Comparison of ENCODE assay signal across 10 mouse cellular contexts in the genomic region with DNA sequence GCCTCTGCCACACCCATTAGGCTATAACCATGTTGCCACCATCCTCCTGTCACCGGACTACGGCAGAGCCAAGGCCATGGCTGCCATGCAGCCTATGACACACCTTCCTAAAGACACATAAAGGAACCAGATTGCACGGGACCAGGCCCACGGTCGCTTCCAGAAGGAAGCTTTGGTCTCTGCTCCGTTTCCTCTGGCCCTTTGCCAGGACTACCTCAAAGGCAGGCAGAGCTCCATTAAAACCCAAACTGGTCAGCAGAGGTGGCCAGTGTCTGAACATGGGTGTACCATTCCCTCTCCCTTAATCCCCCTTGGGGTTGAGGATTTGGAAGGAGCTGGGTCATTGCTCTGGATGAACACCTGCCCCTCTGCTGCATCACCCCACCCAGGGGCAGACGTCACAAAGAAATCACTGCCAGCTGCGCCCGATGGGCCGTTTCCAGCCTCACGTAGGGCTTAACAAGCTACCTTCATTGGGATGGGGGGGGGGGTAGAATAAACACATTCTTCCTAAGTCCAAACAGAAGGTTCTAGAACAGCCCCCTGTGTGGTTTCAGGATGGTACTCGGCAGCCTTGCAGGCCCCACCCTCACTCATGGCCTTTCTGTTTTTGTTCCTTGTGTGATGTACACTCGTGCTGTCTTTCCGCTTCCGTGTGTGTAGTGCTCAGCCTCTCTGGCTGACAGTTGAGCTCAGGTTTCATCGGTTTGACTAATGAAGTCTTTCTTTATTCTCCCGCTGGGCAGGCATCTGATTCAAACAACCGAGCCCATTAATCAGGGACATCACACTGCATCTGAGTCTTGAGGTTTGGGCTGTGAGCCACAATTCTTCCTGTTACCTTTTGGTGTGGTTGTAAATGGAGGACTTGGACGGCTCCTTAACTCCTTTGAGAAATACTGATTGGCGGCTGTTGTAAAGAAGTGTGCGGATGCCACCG. TPM values are rescaled to one million over a fixed set of nuclear protein-coding genes. Genes with fewer than 3 reads are reported as not detected.
DNase-seq lines count a peak whose midpoint lies in the region; ATAC-seq lines count a peak whose summit lies in the region.
"Had no signal": no experiment of that assay in that cellular context is flagged by ENCODE, and none has a peak within 500 bp of the region (broad histone marks: within the 10 kb centered on the region; RNA-seq: fewer than 3 reads in every experiment).

No protein-coding gene starts in this region.

- no peak overlapping the region for H3K9ac ChIP-seq in forebrain, embryonic 13.5 days
- H3K9ac ChIP-seq in forebrain, embryonic 16.5 days (replicated peaks; ENCODE audit: low read depth, low read length): no peak overlapping the region
- no peak overlapping the region for H3K9ac ChIP-seq in embryonic facial prominence, embryonic 12.5 days
- no peak overlapping the region for H3K9ac ChIP-seq in midbrain, embryonic 12.5 days (replicated peaks)
- H3K9ac ChIP-seq: liver, embryonic 15.5 days had no signal

- H3K4me2 ChIP-seq in forebrain, embryonic 13.5 days: no peak overlapping the region
- H3K4me2 ChIP-seq in forebrain, embryonic 16.5 days (ENCODE audit: low read length): no peak overlapping the region
- H3K4me2 ChIP-seq in embryonic facial prominence, embryonic 12.5 days (replicated peaks): 0 out of 2 replicates have a peak overlapping the region, but pooled peaks have one; percentile 6
- no peak overlapping the region for H3K4me2 ChIP-seq in midbrain, embryonic 12.5 days (replicated peaks)
- H3K4me2 ChIP-seq: liver, embryonic 15.5 days had no signal

- H3K36me3 ChIP-seq in forebrain, embryonic 13.5 days (ENCODE audit: poor library complexity, severe bottlenecking): peaks cover 23% of the 10 kb centered on the region
- peaks cover 5% of the 10 kb centered on the region for H3K36me3 ChIP-seq in forebrain, embryonic 16.5 days (ENCODE audit: control insufficient read depth, insufficient read depth)
- H3K36me3 ChIP-seq in embryonic facial prominence, embryonic 12.5 days: 0 out of 2 replicates have a peak, but pooled peaks cover 5% of the 10 kb centered on the region
- peaks cover 21% of the 10 kb centered on the region for H3K36me3 ChIP-seq in midbrain, embryonic 12.5 days
- H3K36me3 ChIP-seq: liver, embryonic 15.5 days had no signal

- no peak overlapping the region for H3K4me3 ChIP-seq in forebrain, embryonic 13.5 days
- no peak overlapping the region for H3K4me3 ChIP-seq in forebrain, embryonic 16.5 days (replicated peaks; ENCODE audit: low read length)
- H3K4me3 ChIP-seq in embryonic facial prominence, embryonic 12.5 days: no peak overlapping the region
- H3K4me3 ChIP-seq in midbrain, embryonic 12.5 days: no peak overlapping the region
- H3K4me3 ChIP-seq: liver, embryonic 15.5 days had no signal

- ATAC-seq in forebrain, embryonic 13.5 days: no peak
- ATAC-seq in forebrain, embryonic 16.5 days: no peak
- no peak for ATAC-seq in embryonic facial prominence, embryonic 12.5 days (ENCODE audit: insufficient number of reproducible peaks, insufficient read depth, low FRiP score, low TSS enrichment)
- no peak for ATAC-seq in midbrain, embryonic 12.5 days (ENCODE audit: low FRiP score, low read depth)

- H3K27ac ChIP-seq in forebrain, embryonic 13.5 days: peak overlapping the region; percentile 51
- H3K27ac ChIP-seq in forebrain, embryonic 16.5 days (ENCODE audit: low read length): no peak overlapping the region
- H3K27ac ChIP-seq in embryonic facial prominence, embryonic 12.5 days: peak overlapping the region; percentile 13; the same call in 1 of the 2 replicates
- peak overlapping the region; percentile 58 for H3K27ac ChIP-seq in midbrain, embryonic 12.5 days (replicated peaks)
- H3K27ac ChIP-seq: liver, embryonic 15.5 days had no signal

- peak; percentile 53 for DNase-seq in 416B (ENCODE audit: low read depth)
- no peak for DNase-seq in gastrocnemius, postnatal 10 days
- DNase-seq in frontal cortex, postnatal 10 days (ENCODE audit: low spot score in 2 of 2): no peak
- no peak for DNase-seq in c-Kit-positive CD71-positive TER-119-positive erythroid progenitor cells, embryonic 14.5 days (ENCODE audit: low spot score)
- DNase-seq: right cerebral cortex, adult 18-20 months had no signal

- H3K27me3 ChIP-seq in forebrain, embryonic 13.5 days: no peaks in the 10 kb centered on the region
- H3K27me3 ChIP-seq in forebrain, embryonic 16.5 days (replicated peaks; ENCODE audit: control insufficient read depth, insufficient read depth, low read length): no peaks in the 10 kb centered on the region
- H3K27me3 ChIP-seq in embryonic facial prominence, embryonic 12.5 days: no peaks in the 10 kb centered on the region
- no peaks in the 10 kb centered on the region for H3K27me3 ChIP-seq in midbrain, embryonic 12.5 days

- WGBS in forebrain, embryonic 13.5 days: 50% methylated on average over 22 of the region's 22 CpGs
- WGBS in forebrain, embryonic 16.5 days: 36% methylated on average over 22 of the region's 22 CpGs
- WGBS in embryonic facial prominence, embryonic 12.5 days: 50% methylated on average over 22 of the region's 22 CpGs
- 72% methylated on average over 22 of the region's 22 CpGs for WGBS in midbrain, embryonic 12.5 days

- H3K9me3 ChIP-seq in forebrain, embryonic 13.5 days (replicated peaks): no peaks in the 10 kb centered on the region
- H3K9me3 ChIP-seq in forebrain, embryonic 16.5 days (ENCODE audit: control insufficient read depth, low read length): no peaks in the 10 kb centered on the region
- H3K9me3 ChIP-seq in embryonic facial prominence, embryonic 12.5 days: no peaks in the 10 kb centered on the region
- no peaks in the 10 kb centered on the region for H3K9me3 ChIP-seq in midbrain, embryonic 12.5 days
- H3K9me3 ChIP-seq: liver, embryonic 15.5 days had no signal

- peaks cover 26% of the 10 kb centered on the region for H3K4me1 ChIP-seq in forebrain, embryonic 13.5 days
- H3K4me1 ChIP-seq in forebrain, embryonic 16.5 days (replicated peaks; ENCODE audit: control insufficient read depth, insufficient read depth, low read length): peaks cover 12% of the 10 kb centered on the region
- H3K4me1 ChIP-seq in embryonic facial prominence, embryonic 12.5 days: peaks cover 13% of the 10 kb centered on the region; the same call in 1 of the 2 replicates
- H3K4me1 ChIP-seq in midbrain, embryonic 12.5 days: peaks cover 14% of the 10 kb centered on the region
- H3K4me1 ChIP-seq: liver, embryonic 15.5 days had no signal

RNA-seq across cellular contexts. Expression of a gene that starts 58.6 kb away (rescaled TPM):
- 168 and 179 TPM in 2 replicates for polyA plus RNA-seq in forebrain, embryonic 13.5 days (2015; fragmentation: Nextera tagmentation; extraction: Ambion mirVana)
- 181 and 189 TPM in 2 replicates for polyA plus RNA-seq in forebrain, embryonic 16.5 days (2015; fragmentation: Nextera tagmentation; extraction: Ambion mirVana)
- polyA plus RNA-seq in embryonic facial prominence, embryonic 12.5 days (2016; fragmentation: Nextera tagmentation; extraction: Ambion mirVana): 176 and 182 TPM in 2 replicates
- polyA plus RNA-seq in midbrain, embryonic 12.5 days (2016; fragmentation: Nextera tagmentation; extraction: Ambion mirVana): 208 TPM in 2 replicates
- 10 to 100 TPM; 55.7 to 62.8 TPM for total RNA-seq in gastrocnemius, postnatal 10 days (2021)
